Mouse (Mus musculus) liver, adult 2 months (tissue): Measurements from ENCODE around the gene Panx1. TPM values are rescaled to one million over a fixed set of nuclear protein-coding genes. Genes with fewer than 3 reads are reported as not detected.

Source experiments
- DNase-seq: peaks from one replicate; pipeline ENCODE4 v3.0.0-alpha.2; 2011; ENCODE audit warnings: low read depth, low spot score; ENCODE audit errors: extremely low read depth
- H3K27ac ChIP-seq: fragments of 200-500 bp; replicated peaks from 2 replicates; pipeline ENCODE4 v1.5.1; 2012; ENCODE audit warnings: low read depth, mild to moderate bottlenecking, control low read depth, inconsistent platforms, low read length; ENCODE audit not compliant: insufficient read depth
- H3K27me3 ChIP-seq: fragments of 200-500 bp; 2 replicates; pipeline ENCODE4 v1.6.1; 2012; ENCODE audit warnings: mild to moderate bottlenecking, moderate library complexity, low read length, inconsistent platforms; ENCODE audit not compliant: control insufficient read depth, insufficient read depth
- H3K36me3 ChIP-seq: fragments of 200-500 bp; 2 replicates; pipeline ENCODE4 v1.6.1; 2012; ENCODE audit warnings: low read length, inconsistent platforms; ENCODE audit not compliant: control insufficient read depth, insufficient read depth
- H3K4me1 ChIP-seq: fragments of 200-500 bp; 2 replicates; pipeline ENCODE4 v1.6.1; 2011; ENCODE audit warnings: low read length; ENCODE audit not compliant: control insufficient read depth, insufficient read depth
- H3K4me3 ChIP-seq: fragments of 200-500 bp; 2 replicates; pipeline ENCODE4 v1.5.1; 2011; ENCODE audit warnings: low read depth, mild to moderate bottlenecking, control low read depth, low read length, moderate library complexity; ENCODE audit not compliant: insufficient read depth
- H3K79me2 ChIP-seq: fragments of 200-500 bp; 2 replicates; pipeline ENCODE4 v1.6.1; 2012; ENCODE audit warnings: inconsistent platforms, mild to moderate bottlenecking, low read length, moderate library complexity; ENCODE audit not compliant: control insufficient read depth, insufficient read depth
- H3K9ac ChIP-seq: fragments of 200-500 bp; 2 replicates; pipeline ENCODE4 v1.6.1; 2012; ENCODE audit warnings: low read depth, mild to moderate bottlenecking, control low read depth, inconsistent platforms, low read length
- CTCF ChIP-seq: fragments of 200-500 bp; IDR thresholded peaks from 2 replicates; pipeline ENCODE4 v1.5.1; 2011; ENCODE audit warnings: low read depth, low read length, control low read depth
- POLR2A ChIP-seq: fragments of 200-500 bp; IDR thresholded peaks from 2 replicates; pipeline ENCODE4 v1.6.1; 2011; ENCODE audit warnings: low read length, control low read depth; ENCODE audit not compliant: insufficient read depth; ENCODE audit errors: extremely low read depth
- WGBS: fragments of 180-500 bp; shearing (Covaris S2); methylation state at CpG from one replicate; pipeline ENCODE4 v1.1.7; 2018; 5-methylcytosine and 5-hydroxymethylcytosine counted together
- polyA plus RNA-seq: library from polyadenylated mRNA; depleted of rRNA; stranded (reverse); fragments of >200 nt; gene quantifications from 2 replicates; pipeline ENCODE4 v1.2.3, GENCODE M21; 2012
- total RNA-seq: library from RNA; depleted of rRNA; stranded (reverse); fragments of >200 nt; gene quantifications from 2 replicates; pipeline ENCODE4 v1.2.3, GENCODE M21; 2014

Panx1 gene
- total and polyA plus RNA-seq, 2 experiments: 1.0 TPM

- Histone ChIP-seq H3K79me2 (no peaks in the 10 kb centered on the region), H3K4me3 (no peak overlapping the region), H3K27me3 (no peaks in the 10 kb centered on the region), H3K36me3 (no peaks in the 10 kb centered on the region), H3K9ac (no peak overlapping the region), H3K4me1 (no peaks in the 10 kb centered on the region), H3K27ac (no peak overlapping the region)
- 55% methylated on average over 8 of the region's 8 CpGs for WGBS
- DNase-seq: no peak
- TF ChIP-seq CTCF (no peak), POLR2A (no peak)
These were observed 14.5 kb downstream of the Panx1 start for GRCm38 (mm10) chr9:15030771-15031170.

GRCm38 (mm10) chr9:15029025-15029727 lies 16.1 kb downstream of the Panx1 start:
- Histone ChIP-seq H3K79me2 (no peaks in the 10 kb centered on the region), H3K36me3 (no peaks in the 10 kb centered on the region), H3K4me3 (no peak overlapping the region), H3K27me3 (no peaks in the 10 kb centered on the region), H3K9ac (no peak overlapping the region), H3K27ac (no peak overlapping the region), H3K4me1 (no peaks in the 10 kb centered on the region)
- TF ChIP-seq CTCF (peak; percentile 90), POLR2A (no peak)
- WGBS: 60% methylated on average over 5 of the region's 5 CpGs
- peak; percentile 20 for DNase-seq

GRCm38 (mm10) chr9:15027725-15028124 lies 17.6 kb downstream of the Panx1 start:
- no peak overlapping the region for H3K27ac ChIP-seq
- no peak overlapping the region for H3K9ac ChIP-seq
- no peak overlapping the region for H3K4me3 ChIP-seq
- no peak for DNase-seq
- no peaks in the 10 kb centered on the region for H3K79me2 ChIP-seq
- peak; percentile 14; the same call in 1 of the 2 replicates for TF ChIP-seq CTCF
- TF ChIP-seq POLR2A: no peak
- H3K36me3 ChIP-seq: no peaks in the 10 kb centered on the region
- 61% methylated on average over 3 of the region's 3 CpGs for WGBS
- no peaks in the 10 kb centered on the region for H3K4me1 ChIP-seq
- no peaks in the 10 kb centered on the region for H3K27me3 ChIP-seq

GRCm38 (mm10) chr9:15023049-15023448 lies 22.2 kb downstream of the Panx1 start:
- no peak overlapping the region for H3K9ac ChIP-seq
- H3K79me2 ChIP-seq: no peaks in the 10 kb centered on the region
- H3K27ac ChIP-seq: no peak overlapping the region
- H3K4me1 ChIP-seq: no peaks in the 10 kb centered on the region
- no peaks in the 10 kb centered on the region for H3K36me3 ChIP-seq
- no peak for TF ChIP-seq POLR2A
- no peak for TF ChIP-seq CTCF
- no peak for DNase-seq
- no peaks in the 10 kb centered on the region for H3K27me3 ChIP-seq
- 89% methylated on average over 1 of the region's 1 CpGs for WGBS
- H3K4me3 ChIP-seq: no peak overlapping the region

GRCm38 (mm10) chr9:15021156-15021555 lies 24.1 kb downstream of the Panx1 start:
- TF ChIP-seq POLR2A: no peak
- H3K79me2 ChIP-seq: no peaks in the 10 kb centered on the region
- no peaks in the 10 kb centered on the region for H3K36me3 ChIP-seq
- no peak for DNase-seq
- no peaks in the 10 kb centered on the region for H3K27me3 ChIP-seq
- no peak overlapping the region for H3K9ac ChIP-seq
- 87% methylated on average over 9 of the region's 9 CpGs for whole genome bisulfite sequencing
- no peak overlapping the region for H3K4me3 ChIP-seq
- no peaks in the 10 kb centered on the region for H3K4me1 ChIP-seq
- no peak overlapping the region for H3K27ac ChIP-seq

- H3K9ac ChIP-seq: no peak overlapping the region
- no peaks in the 10 kb centered on the region for H3K36me3 ChIP-seq
- H3K27me3 ChIP-seq: no peaks in the 10 kb centered on the region
- no peak overlapping the region for H3K27ac ChIP-seq
- DNase-seq: no peak
- no peaks in the 10 kb centered on the region for H3K79me2 ChIP-seq
- TF ChIP-seq POLR2A: no peak
- no peak for TF ChIP-seq CTCF
- 86% methylated on average over 5 of the region's 5 CpGs for WGBS
- no peak overlapping the region for H3K4me3 ChIP-seq
- H3K4me1 ChIP-seq: no peaks in the 10 kb centered on the region
These were observed 24.7 kb downstream of the Panx1 start for GRCm38 (mm10) chr9:15020561-15021080.
